In genomic region chr10:7391108-7391507, GRCm38 (mm10) we compare ENCODE assay signal across 8 mouse cellular contexts.
A peak's percentile ranks its signal among the peaks of the same experiment; 100 is the strongest.
DNase-seq lines count a peak whose midpoint lies in the region; ATAC-seq and TF ChIP-seq lines count a peak whose summit lies in the region.

No protein-coding gene starts in this region.

- ATAC-seq in intestine, embryonic 15.5 days, result peak; percentile 73

- H3K27me3 ChIP-seq in liver, adult 2 months (ENCODE audit: control insufficient read depth, insufficient read depth, low read length), result peaks cover 18% of the 10 kb centered on the region
- peaks cover 53% of the 10 kb centered on the region for H3K27me3 ChIP-seq in forebrain, embryonic 10.5 days (ENCODE audit: poor library complexity, severe bottlenecking)
- peaks cover 22% of the 10 kb centered on the region for H3K27me3 ChIP-seq in intestine, embryonic 15.5 days (replicated peaks)

- H3K27ac ChIP-seq in liver, adult 2 months (replicated peaks; ENCODE audit: insufficient read depth, low read depth, low read length), result no peak overlapping the region
- no peak overlapping the region for H3K27ac ChIP-seq in forebrain, embryonic 10.5 days
- no peak overlapping the region for H3K27ac ChIP-seq in intestine, embryonic 15.5 days

- TF ChIP-seq POLR2A in liver, adult 2 months (IDR thresholded peaks at IDR 0.05; ENCODE audit: extremely low read depth, insufficient read depth, low read length), result no peak

- no peaks in the 10 kb centered on the region for H3K79me2 ChIP-seq in liver, adult 2 months (ENCODE audit: control insufficient read depth, insufficient read depth, low read length)

- H3K9me3 ChIP-seq in forebrain, embryonic 10.5 days, result peaks cover 3% of the 10 kb centered on the region; the same call in 1 of the 2 replicates
- H3K9me3 ChIP-seq in intestine, embryonic 15.5 days, result 0 out of 2 replicates have a peak, but pooled peaks cover 2% of the 10 kb centered on the region

- under 1% methylated on average over 30 of the region's 31 CpGs for WGBS in liver, adult 2 months
- 0% methylated on average over 31 of the region's 31 CpGs for whole genome bisulfite sequencing in forebrain, embryonic 10.5 days
- WGBS in intestine, embryonic 15.5 days, result under 1% methylated on average over 31 of the region's 31 CpGs

- no peak for TF ChIP-seq CTCF in liver, adult 2 months (IDR thresholded peaks at IDR 0.05; ENCODE audit: low read depth, low read length)

- no peaks in the 10 kb centered on the region; the same call in 1 of the 2 replicates for H3K4me1 ChIP-seq in liver, adult 2 months (ENCODE audit: control insufficient read depth, insufficient read depth, low read length)
- peaks cover 33% of the 10 kb centered on the region for H3K4me1 ChIP-seq in forebrain, embryonic 10.5 days
- H3K4me1 ChIP-seq in intestine, embryonic 15.5 days (replicated peaks), result peaks cover 10% of the 10 kb centered on the region

- H3K36me3 ChIP-seq in liver, adult 2 months (ENCODE audit: control insufficient read depth, insufficient read depth, low read length), result no peaks in the 10 kb centered on the region
- H3K36me3 ChIP-seq in forebrain, embryonic 10.5 days (replicated peaks), result no peaks in the 10 kb centered on the region
- no peaks in the 10 kb centered on the region for H3K36me3 ChIP-seq in intestine, embryonic 15.5 days

- H3K4me3 ChIP-seq in liver, adult 2 months (ENCODE audit: insufficient read depth, low read depth, low read length), result peak overlapping the region; percentile 59; the same call in 1 of the 2 replicates
- H3K4me3 ChIP-seq in forebrain, embryonic 10.5 days, result peak overlapping the region; percentile 70
- peak overlapping the region; percentile 64 for H3K4me3 ChIP-seq in intestine, embryonic 15.5 days (replicated peaks)

- H3K9ac ChIP-seq in liver, adult 2 months (ENCODE audit: low read depth, low read length), result no peak overlapping the region
- H3K9ac ChIP-seq in intestine, embryonic 15.5 days, result peak overlapping the region; percentile 49

- H3K4me2 ChIP-seq in intestine, embryonic 15.5 days (replicated peaks), result peak overlapping the region; percentile 100

- DNase-seq in liver, adult 2 months (ENCODE audit: extremely low read depth, low read depth, low spot score), result no peak
- no peak for DNase-seq in liver
- DNase-seq in adrenal gland, postnatal 10 days, result peak; percentile 27
- DNase-seq in forebrain, embryonic 10.5 days (ENCODE audit: extremely low spot score, low spot score), result peak; percentile 47
- peak; percentile 25 to 31 for DNase-seq in lung, postnatal 4 days
- peak; percentile 50 for DNase-seq in testis, postnatal 10 days (ENCODE audit: low spot score)
- no peak for DNase-seq in natural killer cell, adult 2 months (ENCODE audit: low spot score in 2 of 2)

Comparison
In these comparisons a context has a peak if more than half of its experiments do, and no peak if none do; other contexts are left out.
1. DNase-seq: peak in adrenal gland, postnatal 10 days (single experiment), forebrain, embryonic 10.5 days (single experiment), lung, postnatal 4 days (2 of 2) and testis, postnatal 10 days (single experiment); none in liver, adult 2 months (single experiment), liver (single experiment) and natural killer cell, adult 2 months (0 of 2).
2. Peak in every context shown above with its lines, with median percentiles within 50 percentile points of each other: H3K4me3 ChIP-seq.